Mouse (Mus musculus): ENCODE data around the gene Lhfpl3.
A peak's percentile ranks its signal among the peaks of the same experiment; 100 is the strongest.

DNA sequence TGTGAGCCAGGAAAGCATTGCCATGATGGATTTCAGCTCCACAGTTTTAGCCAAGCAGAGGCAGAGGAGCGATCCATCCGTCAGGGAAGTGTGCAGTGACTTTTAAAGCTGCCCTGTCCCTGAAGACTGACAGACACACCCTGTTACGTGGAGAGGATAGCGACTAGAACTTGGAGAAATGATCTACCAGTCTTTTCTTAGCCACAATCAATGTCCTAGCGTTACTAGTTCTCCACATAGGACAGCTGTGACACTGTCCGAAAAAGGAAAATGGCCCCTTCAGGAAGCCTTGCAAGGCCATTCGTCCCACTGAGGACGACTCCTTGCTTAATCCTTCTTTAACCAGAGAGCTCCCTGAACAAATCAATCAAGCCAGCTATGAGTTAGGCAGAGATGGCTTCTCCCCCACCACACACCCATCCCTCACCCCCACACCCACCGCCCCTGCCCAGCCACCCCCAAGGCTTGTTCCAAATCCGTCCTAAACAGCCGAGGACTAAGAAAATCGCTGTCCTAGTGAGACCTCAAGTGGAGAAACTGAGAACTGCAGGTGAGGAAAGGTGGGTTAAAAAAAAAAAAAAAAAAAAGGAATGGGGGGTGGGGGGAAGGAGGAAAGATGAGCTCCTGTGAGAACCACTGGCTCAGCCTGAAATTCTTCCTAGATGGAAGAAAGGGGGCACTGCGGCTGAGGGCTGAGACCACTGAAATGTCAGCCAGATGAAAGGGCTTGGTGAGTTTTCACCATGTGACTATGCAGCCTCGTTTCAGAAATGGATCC, 479.1 kb downstream of the Lhfpl3 start:
- peak; percentile 53; the same call in 1 of the 2 replicates for TF ChIP-seq CTCF (IDR thresholded peaks at IDR 0.05; ENCODE audit: extremely low read depth, insufficient read depth, low read length)
- TF ChIP-seq POLR2A (IDR thresholded peaks at IDR 0.05; ENCODE audit: extremely low read depth, insufficient read depth, low read length): no peak
